Mouse (Mus musculus) cortical plate, adult 2 months (tissue): ENCODE results near the gene 5330417C22Rik.

Experiments used
- CTCF ChIP-seq: fragments of 200-500 bp; IDR thresholded peaks from 2 replicates; pipeline ENCODE4 v1.5.1; 2011; ENCODE audit warnings: mild to moderate bottlenecking, control low read depth, low read length; ENCODE audit not compliant: insufficient read depth; ENCODE audit errors: extremely low read depth
- POLR2A ChIP-seq: fragments of 200-500 bp; IDR thresholded peaks from 2 replicates; pipeline ENCODE4 v1.6.1; 2011; ENCODE audit warnings: mild to moderate bottlenecking, low read length, control low read depth; ENCODE audit not compliant: insufficient read depth; ENCODE audit errors: extremely low read depth

GRCm38 (mm10) chr3:108499826-108500225 is 36.5 kb downstream of the 5330417C22Rik start:
- TF ChIP-seq POLR2A, result no peak
- TF ChIP-seq CTCF, result no peak
